Mouse (Mus musculus) testis, adult 2 months (tissue): ENCODE measurements around the gene Ccdc114.
"Not testable (repeated sequence)": the region's sequence is repeated elsewhere in the genome, so short reads cannot be mapped to it uniquely, and the experiment has no call there.

Source experiments
- CTCF ChIP-seq: fragments of 200-500 bp; IDR thresholded peaks from 2 replicates; pipeline ENCODE4 v1.5.1; 2012; ENCODE audit warnings: low read depth, mild to moderate bottlenecking, inconsistent platforms, low read length, moderate library complexity; ENCODE audit not compliant: control insufficient read depth, insufficient read depth, insufficient replicate concordance
- POLR2A ChIP-seq: fragments of 200-500 bp; IDR thresholded peaks from 2 replicates; pipeline ENCODE4 v1.6.1; 2012; ENCODE audit warnings: low read depth, mild to moderate bottlenecking, inconsistent platforms, low read length, moderate library complexity; ENCODE audit not compliant: control insufficient read depth

DNA sequence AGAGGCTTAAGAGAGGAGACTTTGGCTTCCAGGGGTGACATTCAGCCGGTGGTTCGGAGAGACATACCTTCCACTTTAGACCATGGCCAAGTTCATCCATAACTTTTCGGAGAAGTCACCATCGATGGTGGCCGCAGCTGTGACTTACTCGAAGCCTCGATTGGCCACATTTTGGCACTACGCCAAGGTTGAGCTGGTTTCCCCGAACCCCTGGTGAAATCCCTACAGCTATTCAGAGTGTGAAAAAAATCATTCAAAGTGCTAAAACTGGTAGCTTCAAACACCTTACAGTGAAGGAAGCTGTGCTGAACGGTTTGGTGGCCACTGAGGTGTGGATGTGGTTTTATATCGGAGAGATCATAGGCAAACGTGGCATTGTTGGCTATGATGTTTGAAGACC, 9.9 kb downstream of the Ccdc114 start:
- TF ChIP-seq POLR2A, CTCF: not testable (repeated sequence)
